Mouse (Mus musculus): Measurements from ENCODE around the gene Tanc2.

DNA sequence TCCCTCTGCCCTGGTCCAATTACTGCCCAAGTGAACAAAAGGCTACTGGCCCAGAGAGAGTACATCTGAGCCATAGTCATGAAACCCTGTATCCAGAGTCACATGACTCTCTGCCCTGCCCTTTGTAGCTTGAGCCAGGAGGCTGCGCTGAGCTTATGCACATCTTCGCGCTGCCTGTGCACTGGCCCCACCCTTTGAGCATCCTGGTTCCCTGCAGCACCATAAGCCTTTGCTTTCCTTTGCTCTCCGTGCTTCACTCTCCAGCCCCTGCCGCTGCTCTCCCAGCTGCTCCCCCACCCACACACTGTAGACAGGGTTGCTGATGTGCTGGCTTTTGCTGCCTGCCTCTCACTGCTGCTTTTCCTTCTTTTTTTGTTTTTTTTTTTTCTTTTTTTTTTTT is 323.8 kb downstream of the Tanc2 start:
- no peak for TF ChIP-seq CTCF (IDR thresholded peaks at IDR 0.05; ENCODE audit: low read depth)
- TF ChIP-seq EP300 (IDR thresholded peaks at IDR 0.05; ENCODE audit: low read depth) = no peak
